Mouse (Mus musculus) kidney, postnatal 0 days (tissue): ENCODE data around the gene Fkbpl. TPM values are rescaled to one million over a fixed set of nuclear protein-coding genes. Genes with fewer than 3 reads are reported as not detected.
A peak's percentile ranks its signal among the peaks of the same experiment; 100 is the strongest.

Source experiments
- ATAC-seq: fragments of 200-750 bp; cut with Nextera tagmentation; replicated peaks from 2 replicates; pipeline ENCODE4 v1.8.0; 2017; ENCODE audit warnings: low read depth, moderate number of reproducible peaks, moderate TSS enrichment, moderate library complexity; ENCODE audit not compliant: low FRiP score
- DNase-seq: peaks from one replicate; pipeline ENCODE4 v3.0.0-alpha.2; 2016; ENCODE audit warnings: low spot score
- H3K27ac ChIP-seq: fragments of 300-500 bp; sonication (generic); 2 replicates; pipeline ENCODE4 v1.5.1; 2014; ENCODE audit warnings: mild to moderate bottlenecking
- H3K27me3 ChIP-seq: fragments of 300-500 bp; sonication (generic); 2 replicates; pipeline ENCODE4 v1.6.1; 2014; ENCODE audit warnings: low read length, mixed read lengths; ENCODE audit not compliant: insufficient read depth
- H3K36me3 ChIP-seq: fragments of 300-500 bp; sonication (generic); 2 replicates; pipeline ENCODE4 v1.6.1; 2014; ENCODE audit warnings: low read length, mixed read lengths; ENCODE audit not compliant: insufficient read depth
- H3K4me1 ChIP-seq: fragments of 300-500 bp; sonication (generic); replicated peaks from 2 replicates; pipeline ENCODE4 v1.6.1; 2014; ENCODE audit warnings: antibody characterized with exemption, low read length, mixed read lengths; ENCODE audit not compliant: insufficient read depth
- H3K4me2 ChIP-seq: fragments of 300-500 bp; sonication (generic); 2 replicates; pipeline ENCODE4 v1.6.1; 2014; ENCODE audit warnings: mild to moderate bottlenecking, low read length, moderate library complexity, mixed read lengths
- H3K4me3 ChIP-seq: fragments of 300-500 bp; sonication (generic); replicated peaks from 2 replicates; pipeline ENCODE4 v1.5.1; 2014; ENCODE audit warnings: low read depth, low read length
- H3K9ac ChIP-seq: fragments of 300-500 bp; sonication (generic); 2 replicates; pipeline ENCODE4 v1.6.1; 2014; ENCODE audit warnings: low read depth, low read length
- H3K9me3 ChIP-seq: fragments of 300-500 bp; sonication (generic); replicated peaks from 2 replicates; pipeline ENCODE4 v1.6.1; 2016; ENCODE audit warnings: low read length, inconsistent platforms, mixed read lengths
- CTCF ChIP-seq: IDR thresholded peaks from 2 replicates; pipeline ENCODE4 v1.5.1; 2016; ENCODE audit warnings: antibody characterized with exemption, low read depth, mild to moderate bottlenecking, moderate library complexity
- WGBS: fragments of 180-500 bp; shearing (Covaris S2); extraction: QIAGEN DNeasy Blood & Tissue Kit; methylation state at CpG from one replicate; pipeline ENCODE4 v1.1.7; 2014; 5-methylcytosine and 5-hydroxymethylcytosine counted together
- polyA plus RNA-seq: library from polyadenylated mRNA; unstranded; fragments of >200 nt; fragmentation: Nextera tagmentation; extraction: Ambion mirVana; gene quantifications from 2 replicates; pipeline ENCODE4 v1.2.1, GENCODE M21; 2015

Fkbpl gene
- polyA plus RNA-seq, 1 experiment from 2014 or later = 16.4 TPM

DNA sequence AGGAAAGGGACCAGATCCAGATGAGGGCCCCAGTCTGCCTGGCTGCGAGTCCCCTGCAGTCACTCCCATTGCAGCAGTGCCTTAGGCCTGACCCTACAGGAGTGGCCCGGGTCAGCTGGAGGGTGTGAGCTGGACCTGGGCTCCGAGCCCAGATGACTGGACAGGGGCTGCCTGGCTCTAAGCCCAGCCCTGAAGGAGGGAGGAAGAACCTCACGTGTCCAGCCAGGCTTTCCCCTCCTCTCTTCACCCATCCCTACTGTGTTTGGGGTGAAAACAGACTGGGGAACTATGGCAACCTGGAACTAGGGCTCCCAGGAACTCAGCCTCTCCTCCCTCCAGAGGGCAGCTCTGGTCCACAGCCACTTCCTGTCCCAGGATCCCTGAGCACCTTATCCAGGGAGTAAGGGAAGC is 11.0 kb downstream of the Fkbpl start:
- peaks cover 26% of the 10 kb centered on the region for H3K36me3 ChIP-seq

DNA sequence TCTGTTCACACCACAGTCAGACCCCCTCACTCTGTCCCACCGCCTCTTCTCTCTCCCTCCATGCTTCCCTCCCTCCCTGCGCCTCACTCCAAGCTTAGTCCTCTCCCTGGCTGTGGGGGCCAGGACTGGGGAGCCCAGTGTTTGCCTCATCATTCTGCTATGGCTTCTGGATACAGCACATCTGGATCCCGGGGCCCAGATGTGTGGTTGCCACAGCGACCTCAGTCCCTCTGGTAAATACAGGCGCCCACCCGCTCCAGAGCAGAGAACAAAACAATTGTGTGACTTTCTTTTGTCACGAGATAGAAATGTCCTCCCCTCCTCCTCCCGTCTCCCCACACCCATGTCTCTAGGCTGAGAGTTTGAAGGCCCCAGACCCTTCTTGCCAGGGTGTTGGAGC is 12.1 kb downstream of the Fkbpl start:
- 59% methylated on average over 8 of the region's 8 CpGs for WGBS
- no peak overlapping the region for H3K27ac ChIP-seq
- DNase-seq (no peak), ATAC-seq (no peak)
- H3K36me3 ChIP-seq = peaks cover 16% of the 10 kb centered on the region
- no peaks in the 10 kb centered on the region for H3K9me3 ChIP-seq
- H3K4me2 ChIP-seq = no peak overlapping the region
- no peak overlapping the region for H3K9ac ChIP-seq
- H3K27me3 ChIP-seq = no peaks in the 10 kb centered on the region; the same call in 1 of the 2 replicates
- H3K4me3 ChIP-seq = no peak overlapping the region
- peaks cover 17% of the 10 kb centered on the region; the same call in 1 of the 2 replicates for H3K4me1 ChIP-seq
- no peak for TF ChIP-seq CTCF

More for the DNA sequence above, 11.0 kb downstream of the Fkbpl start:
- no peak overlapping the region for H3K4me3 ChIP-seq
- H3K4me2 ChIP-seq = no peak overlapping the region
- 52% methylated on average over 4 of the region's 4 CpGs for WGBS
- 0 out of 2 replicates have a peak, but pooled peaks cover 7% of the 10 kb centered on the region for H3K4me1 ChIP-seq
- 0 out of 2 replicates have a peak, but pooled peaks have one; percentile 30 for TF ChIP-seq CTCF
- H3K9me3 ChIP-seq = no peaks in the 10 kb centered on the region
- H3K9ac ChIP-seq = no peak overlapping the region
- H3K27ac ChIP-seq = no peak overlapping the region
- H3K27me3 ChIP-seq = no peaks in the 10 kb centered on the region; the same call in 1 of the 2 replicates
- DNase-seq = peak; percentile 86
- ATAC-seq = peak; percentile 62

DNA sequence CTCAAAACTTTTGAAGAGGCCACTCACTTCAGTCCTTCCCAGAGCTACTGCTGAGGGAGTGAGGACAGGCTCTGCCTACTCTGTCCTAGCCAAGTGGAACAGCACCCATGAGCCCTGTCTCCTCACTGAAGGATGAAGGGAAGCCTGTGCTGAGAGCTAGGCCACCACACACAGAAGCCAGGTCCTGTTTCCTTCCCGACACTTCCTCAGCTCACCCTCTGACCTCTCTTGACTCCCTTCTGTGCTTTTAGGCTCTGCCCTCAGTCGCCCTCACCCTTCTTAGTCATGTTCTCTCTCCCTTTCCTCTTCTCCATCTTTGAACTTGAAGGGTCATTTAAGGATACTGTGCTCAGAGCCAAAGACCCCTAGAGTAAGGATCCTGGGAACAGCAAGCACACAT is 12.7 kb downstream of the Fkbpl start:
- TF ChIP-seq CTCF = no peak
- 22% methylated on average over 2 of the region's 2 CpGs for WGBS
- Histone ChIP-seq H3K36me3 (peaks cover 10% of the 10 kb centered on the region; the same call in 1 of the 2 replicates), H3K27me3 (no peaks in the 10 kb centered on the region; the same call in 1 of the 2 replicates), H3K4me2 (no peak overlapping the region), H3K4me1 (peaks cover 18% of the 10 kb centered on the region; the same call in 1 of the 2 replicates), H3K4me3 (no peak overlapping the region), H3K9ac (no peak overlapping the region), H3K27ac (no peak overlapping the region), H3K9me3 (no peaks in the 10 kb centered on the region)
- DNase-seq (no peak), ATAC-seq (no peak)

DNA sequence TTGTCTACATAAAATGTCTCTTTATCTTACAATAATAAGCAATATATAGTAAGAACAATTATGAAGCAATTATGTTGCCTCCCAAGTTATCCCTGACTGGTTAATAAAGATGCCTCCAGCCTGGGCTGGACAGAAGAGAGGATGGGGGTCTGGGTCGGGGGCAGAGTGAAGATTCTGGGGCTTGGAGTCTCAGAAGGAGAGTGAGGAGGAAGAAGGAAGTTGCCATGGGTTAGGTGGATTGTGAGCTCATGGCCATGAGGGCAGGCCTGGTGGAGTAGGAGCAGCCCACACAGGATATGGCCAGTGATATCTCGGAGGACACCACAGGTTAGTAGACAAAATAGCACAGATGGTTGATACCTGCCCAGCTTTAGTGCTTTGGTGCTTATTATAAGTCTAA is 13.6 kb downstream of the Fkbpl start:
- H3K27me3 ChIP-seq = no peaks in the 10 kb centered on the region; the same call in 1 of the 2 replicates
- peaks cover 18% of the 10 kb centered on the region; the same call in 1 of the 2 replicates for H3K4me1 ChIP-seq
- H3K27ac ChIP-seq = no peak overlapping the region
- H3K4me3 ChIP-seq = no peak overlapping the region
- no peak overlapping the region for H3K4me2 ChIP-seq
- 0 out of 2 replicates have a peak, but pooled peaks cover 3% of the 10 kb centered on the region for H3K36me3 ChIP-seq
- no peak overlapping the region for H3K9ac ChIP-seq
- no peak for TF ChIP-seq CTCF
- H3K9me3 ChIP-seq = no peaks in the 10 kb centered on the region
- 75% methylated on average over 2 of the region's 2 CpGs for WGBS
- DNase-seq (no peak), ATAC-seq (no peak)

DNA sequence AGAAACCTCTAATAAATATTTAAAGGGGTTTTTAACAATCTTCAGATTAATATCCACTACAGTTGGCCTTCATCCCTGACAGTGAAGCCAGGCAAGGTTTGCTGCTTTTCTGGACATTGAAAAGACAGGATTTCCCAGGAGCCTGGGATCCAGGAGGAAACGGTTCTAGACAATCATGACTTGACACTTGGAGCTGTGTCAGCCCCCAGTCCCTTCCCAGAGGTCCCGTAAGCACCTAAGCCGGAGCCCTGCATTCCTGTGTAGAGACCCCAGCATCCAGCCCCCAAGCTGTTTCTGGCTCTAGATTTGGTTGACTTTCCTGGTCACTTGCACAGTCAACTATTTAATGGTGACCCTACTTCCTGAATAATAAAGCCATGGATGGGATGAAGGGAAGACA is 14.0 kb downstream of the Fkbpl start:
- H3K27ac ChIP-seq = no peak overlapping the region
- no peaks in the 10 kb centered on the region; the same call in 1 of the 2 replicates for H3K27me3 ChIP-seq
- ATAC-seq (no peak), DNase-seq (no peak)
- TF ChIP-seq CTCF = no peak
- peaks cover 18% of the 10 kb centered on the region; the same call in 1 of the 2 replicates for H3K4me1 ChIP-seq
- no peaks in the 10 kb centered on the region for H3K36me3 ChIP-seq
- H3K4me2 ChIP-seq = no peak overlapping the region
- no peak overlapping the region for H3K9ac ChIP-seq
- no peaks in the 10 kb centered on the region for H3K9me3 ChIP-seq
- no peak overlapping the region for H3K4me3 ChIP-seq
- 72% methylated on average over 3 of the region's 3 CpGs for WGBS

DNA sequence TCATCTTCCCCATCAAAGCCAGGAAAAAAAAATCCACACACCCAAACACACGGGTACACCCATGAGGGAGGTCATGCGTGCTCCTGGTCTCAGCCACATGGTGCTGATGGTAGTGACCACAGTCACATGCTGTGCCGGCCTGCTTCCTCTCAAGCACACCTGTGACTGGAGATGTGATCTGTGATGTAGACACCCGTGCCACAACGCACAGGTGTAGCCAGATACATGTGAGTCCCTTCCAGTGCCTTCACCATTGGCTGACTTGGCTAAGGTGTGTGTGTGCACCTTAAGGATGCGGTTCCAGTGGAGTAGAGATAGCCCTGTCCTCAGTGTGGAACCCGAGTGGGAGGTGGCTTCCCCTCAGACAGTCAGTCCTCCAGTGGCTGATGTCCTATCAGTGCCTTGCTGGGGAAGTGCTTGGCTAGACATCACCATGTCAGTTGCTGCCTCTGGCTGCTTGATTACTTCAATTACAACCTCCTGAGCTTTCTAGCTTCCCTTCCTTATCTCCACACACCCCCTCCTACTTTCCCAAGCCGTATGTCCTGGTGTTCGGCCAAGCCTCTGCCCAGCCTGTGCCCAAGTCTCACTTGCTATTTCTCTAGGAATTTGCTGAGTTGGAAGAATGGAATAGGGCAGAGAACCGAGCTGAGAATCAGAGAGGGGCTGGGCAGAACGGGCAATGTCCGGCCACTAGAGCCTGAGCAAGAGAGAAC is 14.8 kb downstream of the Fkbpl start:
- H3K4me1 ChIP-seq = peaks cover 18% of the 10 kb centered on the region; the same call in 1 of the 2 replicates
- H3K27me3 ChIP-seq = no peaks in the 10 kb centered on the region; the same call in 1 of the 2 replicates
- H3K9ac ChIP-seq = no peak overlapping the region
- WGBS = 54% methylated on average over 12 of the region's 12 CpGs
- no peak overlapping the region for H3K27ac ChIP-seq
- H3K9me3 ChIP-seq = no peaks in the 10 kb centered on the region
- H3K4me2 ChIP-seq = no peak overlapping the region
- H3K36me3 ChIP-seq = no peaks in the 10 kb centered on the region
- DNase-seq = no peak
- H3K4me3 ChIP-seq = no peak overlapping the region
- no peak for ATAC-seq
- no peak for TF ChIP-seq CTCF
